Mouse (Mus musculus) forebrain, embryonic 15.5 days (tissue): ENCODE measurements at regions not wholly inside any gene's neighbourhood (a gene's known extent, or its start where the extent isn't known, plus 50 kb on each side); places are given as distances from the start of the nearest gene placed in this dataset.

Experiments used
- ATAC-seq: fragments of 200-750 bp; cut with Nextera tagmentation; replicated peaks from 2 replicates; pipeline ENCODE4 v1.8.0; 2017; ENCODE audit warnings: mild to moderate bottlenecking, moderate TSS enrichment, moderate library complexity
- H3K27ac ChIP-seq: fragments of 300-500 bp; sonication (generic); replicated peaks from 2 replicates; pipeline ENCODE4 v1.5.1; 2015; ENCODE audit warnings: mild to moderate bottlenecking, inconsistent platforms
- H3K27me3 ChIP-seq: fragments of 300-500 bp; sonication (generic); 2 replicates; pipeline ENCODE4 v1.6.1; 2015; ENCODE audit warnings: inconsistent platforms
- H3K36me3 ChIP-seq: fragments of 300-500 bp; sonication (generic); 2 replicates; pipeline ENCODE4 v1.6.1; 2015; ENCODE audit warnings: mild to moderate bottlenecking, inconsistent platforms
- H3K4me1 ChIP-seq: fragments of 300-500 bp; sonication (generic); 2 replicates; pipeline ENCODE4 v1.6.1; 2015; ENCODE audit warnings: inconsistent platforms
- H3K4me2 ChIP-seq: fragments of 300-500 bp; sonication (generic); replicated peaks from 2 replicates; pipeline ENCODE4 v1.6.1; 2015; ENCODE audit warnings: mild to moderate bottlenecking, inconsistent platforms
- H3K4me3 ChIP-seq: fragments of 300-500 bp; sonication (generic); 2 replicates; pipeline ENCODE4 v1.5.1; 2015; ENCODE audit warnings: mild to moderate bottlenecking, inconsistent platforms
- H3K9ac ChIP-seq: fragments of 300-500 bp; sonication (generic); replicated peaks from 2 replicates; pipeline ENCODE4 v1.6.1; 2015; ENCODE audit warnings: mild to moderate bottlenecking, inconsistent platforms
- H3K9me3 ChIP-seq: fragments of 300-500 bp; sonication (generic); 2 replicates; pipeline ENCODE4 v1.6.1; 2016; ENCODE audit warnings: inconsistent platforms
- WGBS: fragments of 180-500 bp; shearing (Covaris S2); methylation state at CpG from one replicate; pipeline ENCODE4 v1.1.7; 2015; ENCODE audit warnings: mixed read lengths; 5-methylcytosine and 5-hydroxymethylcytosine counted together

GRCm38 (mm10) chr19:32959844-32960195 lies 202.5 kb downstream of the Pten start:
- Histone ChIP-seq H3K27ac (no peak overlapping the region), H3K4me2 (no peak overlapping the region), H3K36me3 (no peaks in the 10 kb centered on the region), H3K27me3 (no peaks in the 10 kb centered on the region), H3K4me1 (peaks cover 6% of the 10 kb centered on the region; the same call in 1 of the 2 replicates), H3K9ac (no peak overlapping the region), H3K9me3 (no peaks in the 10 kb centered on the region), H3K4me3 (no peak overlapping the region)
- no peak for ATAC-seq
- WGBS, result 52% methylated on average over 5 of the region's 5 CpGs

GRCm38 (mm10) chr19:32960196-32960947 lies 203.1 kb downstream of the Pten start:
- Histone ChIP-seq H3K27ac (no peak overlapping the region), H3K4me3 (no peak overlapping the region), H3K27me3 (no peaks in the 10 kb centered on the region), H3K4me2 (no peak overlapping the region), H3K9me3 (no peaks in the 10 kb centered on the region), H3K9ac (no peak overlapping the region), H3K36me3 (no peaks in the 10 kb centered on the region), H3K4me1 (peaks cover 6% of the 10 kb centered on the region; the same call in 1 of the 2 replicates)
- ATAC-seq, result no peak
- 66% methylated on average over 9 of the region's 9 CpGs for WGBS

- Histone ChIP-seq H3K9ac (no peak overlapping the region), H3K4me3 (no peak overlapping the region), H3K36me3 (no peaks in the 10 kb centered on the region), H3K4me1 (peaks cover 8% of the 10 kb centered on the region; the same call in 1 of the 2 replicates), H3K27me3 (no peaks in the 10 kb centered on the region), H3K4me2 (no peak overlapping the region), H3K27ac (no peak overlapping the region), H3K9me3 (no peaks in the 10 kb centered on the region)
- 85% methylated on average over 5 of the region's 5 CpGs for WGBS
- no peak for ATAC-seq
Measured at GRCm38 (mm10) chr19:32961525-32961924, 204.2 kb downstream of the Pten start.

- H3K4me3 ChIP-seq, result no peak overlapping the region
- no peaks in the 10 kb centered on the region for H3K9me3 ChIP-seq
- 13% methylated on average over 1 of the region's 1 CpGs for WGBS
- H3K36me3 ChIP-seq, result no peaks in the 10 kb centered on the region
- 0 out of 2 replicates have a peak, but pooled peaks cover 3% of the 10 kb centered on the region for H3K4me1 ChIP-seq
- no peak for ATAC-seq
- no peak overlapping the region for H3K27ac ChIP-seq
- no peak overlapping the region for H3K4me2 ChIP-seq
- H3K27me3 ChIP-seq, result no peaks in the 10 kb centered on the region
- H3K9ac ChIP-seq, result no peak overlapping the region
Measured at GRCm38 (mm10) chr19:32963983-32964382, 206.7 kb downstream of the Pten start.

- 0 out of 2 replicates have a peak, but pooled peaks cover 3% of the 10 kb centered on the region for H3K4me1 ChIP-seq
- H3K36me3 ChIP-seq, result no peaks in the 10 kb centered on the region
- H3K9me3 ChIP-seq, result no peaks in the 10 kb centered on the region
- H3K9ac ChIP-seq, result no peak overlapping the region
- no peak overlapping the region for H3K4me3 ChIP-seq
- H3K4me2 ChIP-seq, result no peak overlapping the region
- 76% methylated on average over 2 of the region's 2 CpGs for WGBS
- no peak overlapping the region for H3K27ac ChIP-seq
- ATAC-seq, result no peak
- H3K27me3 ChIP-seq, result no peaks in the 10 kb centered on the region
Measured at GRCm38 (mm10) chr19:32965488-32965887, 208.2 kb downstream of the Pten start.

GRCm38 (mm10) chr19:32969213-32969776 lies 212.0 kb downstream of the Pten start:
- Histone ChIP-seq H3K4me3 (no peak overlapping the region), H3K4me2 (no peak overlapping the region), H3K27ac (no peak overlapping the region), H3K27me3 (no peaks in the 10 kb centered on the region), H3K4me1 (0 out of 2 replicates have a peak, but pooled peaks cover 3% of the 10 kb centered on the region), H3K9ac (no peak overlapping the region), H3K9me3 (no peaks in the 10 kb centered on the region), H3K36me3 (no peaks in the 10 kb centered on the region)
- ATAC-seq, result no peak
- 17% methylated on average over 7 of the region's 7 CpGs for WGBS

- Histone ChIP-seq H3K27ac (no peak overlapping the region), H3K4me3 (no peak overlapping the region), H3K9me3 (no peaks in the 10 kb centered on the region), H3K4me2 (no peak overlapping the region), H3K9ac (no peak overlapping the region), H3K4me1 (no peaks in the 10 kb centered on the region), H3K36me3 (no peaks in the 10 kb centered on the region), H3K27me3 (no peaks in the 10 kb centered on the region)
- 93% methylated on average over 6 of the region's 6 CpGs for WGBS
- no peak for ATAC-seq
Measured at GRCm38 (mm10) chr19:32972116-32972515, 214.8 kb downstream of the Pten start.

GRCm38 (mm10) chr19:32973130-32973529 lies 215.8 kb downstream of the Pten start:
- Histone ChIP-seq H3K4me1 (no peaks in the 10 kb centered on the region), H3K4me3 (no peak overlapping the region), H3K27ac (no peak overlapping the region), H3K4me2 (no peak overlapping the region), H3K36me3 (no peaks in the 10 kb centered on the region), H3K9me3 (no peaks in the 10 kb centered on the region), H3K27me3 (no peaks in the 10 kb centered on the region), H3K9ac (no peak overlapping the region)
- 84% methylated on average over 3 of the region's 3 CpGs for WGBS
- ATAC-seq, result no peak

GRCm38 (mm10) chr19:32974778-32975240 lies 217.5 kb downstream of the Pten start:
- H3K4me1 ChIP-seq, result no peaks in the 10 kb centered on the region
- ATAC-seq, result no peak

GRCm38 (mm10) chr19:32975303-32975702 lies 218.0 kb downstream of the Pten start:
- Histone ChIP-seq H3K4me2 (no peak overlapping the region), H3K36me3 (no peaks in the 10 kb centered on the region), H3K27ac (no peak overlapping the region), H3K4me3 (no peak overlapping the region), H3K9me3 (no peaks in the 10 kb centered on the region), H3K9ac (no peak overlapping the region), H3K27me3 (no peaks in the 10 kb centered on the region), H3K4me1 (no peaks in the 10 kb centered on the region)
- 82% methylated on average over 5 of the region's 5 CpGs for WGBS
- ATAC-seq, result no peak

More at GRCm38 (mm10) chr19:32974778-32975240, 217.5 kb downstream of the Pten start:
- Histone ChIP-seq H3K9ac (no peak overlapping the region), H3K4me3 (no peak overlapping the region), H3K4me2 (no peak overlapping the region), H3K27me3 (no peaks in the 10 kb centered on the region), H3K36me3 (no peaks in the 10 kb centered on the region), H3K9me3 (no peaks in the 10 kb centered on the region), H3K27ac (no peak overlapping the region)
- 72% methylated on average over 4 of the region's 4 CpGs for WGBS

- H3K27me3 ChIP-seq, result no peaks in the 10 kb centered on the region
- H3K36me3 ChIP-seq, result no peaks in the 10 kb centered on the region
- 81% methylated on average over 7 of the region's 7 CpGs for WGBS
- no peak for ATAC-seq
- no peak overlapping the region for H3K4me2 ChIP-seq
- no peak overlapping the region for H3K4me3 ChIP-seq
- H3K4me1 ChIP-seq, result no peaks in the 10 kb centered on the region
- no peak overlapping the region for H3K9ac ChIP-seq
- no peak overlapping the region for H3K27ac ChIP-seq
- H3K9me3 ChIP-seq, result no peaks in the 10 kb centered on the region
Measured at GRCm38 (mm10) chr19:32976507-32976906, 219.2 kb downstream of the Pten start.

- H3K4me1 ChIP-seq, result no peaks in the 10 kb centered on the region
- no peak overlapping the region for H3K4me3 ChIP-seq
- no peak overlapping the region for H3K4me2 ChIP-seq
- WGBS, result 92% methylated on average over 7 of the region's 7 CpGs
- H3K36me3 ChIP-seq, result no peaks in the 10 kb centered on the region
- H3K27me3 ChIP-seq, result no peaks in the 10 kb centered on the region
- no peak overlapping the region for H3K9ac ChIP-seq
- H3K9me3 ChIP-seq, result no peaks in the 10 kb centered on the region
- H3K27ac ChIP-seq, result no peak overlapping the region
- ATAC-seq, result no peak
Measured at GRCm38 (mm10) chr19:32978037-32978745, 220.9 kb downstream of the Pten start.
